Mouse (Mus musculus): ENCODE measurements around the gene Tekt1. TPM values are rescaled to one million over a fixed set of nuclear protein-coding genes. Genes with fewer than 3 reads are reported as not detected.

Tekt1 gene
- polyA plus RNA-seq (2015; fragmentation: Nextera tagmentation; extraction: Ambion mirVana) = 0.18 and 0.59 TPM in 2 replicates

- 33% methylated on average over 10 of the region's 10 CpGs for WGBS
- no peak for ATAC-seq (ENCODE audit: insufficient read depth, low FRiP score)
- no peaks in the 10 kb centered on the region for H3K9me3 ChIP-seq (replicated peaks; ENCODE audit: control insufficient read depth, low read length)
Observed at GRCm38 (mm10) chr11:72362347-72362741, at the start of gene Tekt1. Gene Tekt1, minus strand, starts transcription at chr11:72362442.

GRCm38 (mm10) chr11:72411945-72412344 lies 49.7 kb upstream of the Tekt1 start:
- Histone ChIP-seq H3K27ac (ENCODE audit: low read length) (0 out of 2 replicates have a peak overlapping the region, but pooled peaks have one; percentile 2), H3K4me1 (ENCODE audit: control insufficient read depth, insufficient read depth, low read length) (peaks cover 44% of the 10 kb centered on the region), H3K4me2 (ENCODE audit: low read depth, low read length) (peak overlapping the region; percentile 95), H3K4me3 (replicated peaks; ENCODE audit: low read length) (peak overlapping the region; percentile 82), H3K36me3 (ENCODE audit: control insufficient read depth, insufficient read depth, low read length) (no peaks in the 10 kb centered on the region), H3K9ac (ENCODE audit: low read length) (peak overlapping the region; percentile 84), H3K9me3 (replicated peaks; ENCODE audit: control insufficient read depth, low read length) (no peaks in the 10 kb centered on the region), H3K27me3 (ENCODE audit: control insufficient read depth, insufficient read depth, low read length) (no peaks in the 10 kb centered on the region)
- ATAC-seq (ENCODE audit: insufficient read depth, low FRiP score) = 0 out of 2 replicates have a peak, but pooled peaks have one; percentile 0
- 17% methylated on average over 9 of the region's 9 CpGs for WGBS

More at GRCm38 (mm10) chr11:72362347-72362741, at the start of gene Tekt1:
- H3K4me1 ChIP-seq (ENCODE audit: control insufficient read depth, insufficient read depth, low read length) = 0 out of 2 replicates have a peak, but pooled peaks cover 3% of the 10 kb centered on the region
- peak within 1 kb of the TSS; percentile 53 for H3K4me3 ChIP-seq (replicated peaks; ENCODE audit: low read length)
- H3K27ac ChIP-seq (ENCODE audit: low read length) = no peak within 1 kb of the TSS
- peak within 1 kb of the TSS; percentile 95 for H3K4me2 ChIP-seq (ENCODE audit: low read depth, low read length)
- H3K36me3 ChIP-seq (ENCODE audit: control insufficient read depth, insufficient read depth, low read length) = no peaks in the 10 kb centered on the region
- H3K27me3 ChIP-seq (ENCODE audit: control insufficient read depth, insufficient read depth, low read length) = no peaks in the 10 kb centered on the region
- H3K9ac ChIP-seq (ENCODE audit: low read length) = peak within 1 kb of the TSS; percentile 69

- H3K36me3 ChIP-seq (ENCODE audit: control insufficient read depth, insufficient read depth, low read length) = no peaks in the 10 kb centered on the region
- H3K9ac ChIP-seq (ENCODE audit: low read length) = peak within 1 kb of the TSS; percentile 84
- H3K4me1 ChIP-seq (ENCODE audit: control insufficient read depth, insufficient read depth, low read length) = peaks cover 49% of the 10 kb centered on the region
- H3K4me3 ChIP-seq (replicated peaks; ENCODE audit: low read length) = peak within 1 kb of the TSS; percentile 82
- H3K9me3 ChIP-seq (replicated peaks; ENCODE audit: control insufficient read depth, low read length) = no peaks in the 10 kb centered on the region
- H3K27ac ChIP-seq (ENCODE audit: low read length) = peak within 1 kb of the TSS; percentile 87
- peak; percentile 95 for ATAC-seq (ENCODE audit: insufficient read depth, low FRiP score)
- no peaks in the 10 kb centered on the region for H3K27me3 ChIP-seq (ENCODE audit: control insufficient read depth, insufficient read depth, low read length)
- peak within 1 kb of the TSS; percentile 95 for H3K4me2 ChIP-seq (ENCODE audit: low read depth, low read length)
- WGBS = under 1% methylated on average over 85 of the region's 86 CpGs
Observed at GRCm38 (mm10) chr11:72411093-72411921, 49.1 kb upstream of the Tekt1 start, which contains the start of gene Smtnl2. Gene Smtnl2, minus strand, starts transcription at chr11:72411713.

- peak overlapping the region; percentile 82 for H3K4me3 ChIP-seq (replicated peaks; ENCODE audit: low read length)
- H3K9ac ChIP-seq (ENCODE audit: low read length) = peak overlapping the region; percentile 84
- H3K9me3 ChIP-seq (replicated peaks; ENCODE audit: control insufficient read depth, low read length) = no peaks in the 10 kb centered on the region
- 3% methylated on average over 25 of the region's 25 CpGs for WGBS
- no peak for ATAC-seq (ENCODE audit: insufficient read depth, low FRiP score)
- no peaks in the 10 kb centered on the region for H3K27me3 ChIP-seq (ENCODE audit: control insufficient read depth, insufficient read depth, low read length)
- peak overlapping the region; percentile 87 for H3K27ac ChIP-seq (ENCODE audit: low read length)
- H3K4me2 ChIP-seq (ENCODE audit: low read depth, low read length) = peak overlapping the region; percentile 95
- peaks cover 54% of the 10 kb centered on the region for H3K4me1 ChIP-seq (ENCODE audit: control insufficient read depth, insufficient read depth, low read length)
- no peaks in the 10 kb centered on the region for H3K36me3 ChIP-seq (ENCODE audit: control insufficient read depth, insufficient read depth, low read length)
Observed at GRCm38 (mm10) chr11:72410521-72411092, 48.4 kb upstream of the Tekt1 start.

- no peaks in the 10 kb centered on the region for H3K27me3 ChIP-seq (ENCODE audit: control insufficient read depth, insufficient read depth, low read length)
Observed at GRCm38 (mm10) chr11:72409649-72410385, 47.6 kb upstream of the Tekt1 start.

GRCm38 (mm10) chr11:72408451-72409170 lies 46.4 kb upstream of the Tekt1 start:
- no peak for ATAC-seq (ENCODE audit: insufficient read depth, low FRiP score)
- Histone ChIP-seq H3K4me3 (replicated peaks; ENCODE audit: low read length) (peak overlapping the region; percentile 82), H3K9me3 (replicated peaks; ENCODE audit: control insufficient read depth, low read length) (no peaks in the 10 kb centered on the region), H3K9ac (ENCODE audit: low read length) (peak overlapping the region; percentile 24), H3K4me1 (ENCODE audit: control insufficient read depth, insufficient read depth, low read length) (peaks cover 55% of the 10 kb centered on the region), H3K4me2 (ENCODE audit: low read depth, low read length) (peak overlapping the region; percentile 95), H3K27ac (ENCODE audit: low read length) (no peak overlapping the region; the same call in 1 of the 2 replicates), H3K27me3 (ENCODE audit: control insufficient read depth, insufficient read depth, low read length) (no peaks in the 10 kb centered on the region), H3K36me3 (ENCODE audit: control insufficient read depth, insufficient read depth, low read length) (no peaks in the 10 kb centered on the region)
- 41% methylated on average over 9 of the region's 9 CpGs for WGBS

More at GRCm38 (mm10) chr11:72409649-72410385, 47.6 kb upstream of the Tekt1 start:
- peak overlapping the region; percentile 84 for H3K9ac ChIP-seq (ENCODE audit: low read length)
- H3K4me2 ChIP-seq (ENCODE audit: low read depth, low read length) = peak overlapping the region; percentile 95
- WGBS = 62% methylated on average over 12 of the region's 12 CpGs
- H3K36me3 ChIP-seq (ENCODE audit: control insufficient read depth, insufficient read depth, low read length) = no peaks in the 10 kb centered on the region
- no peaks in the 10 kb centered on the region for H3K9me3 ChIP-seq (replicated peaks; ENCODE audit: control insufficient read depth, low read length)
- peak overlapping the region; percentile 82 for H3K4me3 ChIP-seq (replicated peaks; ENCODE audit: low read length)
- H3K4me1 ChIP-seq (ENCODE audit: control insufficient read depth, insufficient read depth, low read length) = peaks cover 55% of the 10 kb centered on the region
- 0 out of 2 replicates have a peak overlapping the region, but pooled peaks have one; percentile 5 for H3K27ac ChIP-seq (ENCODE audit: low read length)
- ATAC-seq (ENCODE audit: insufficient read depth, low FRiP score) = no peak

GRCm38 (mm10) chr11:72407574-72407973 lies 45.3 kb upstream of the Tekt1 start:
- ATAC-seq (ENCODE audit: insufficient read depth, low FRiP score) = no peak
- Histone ChIP-seq H3K4me3 (replicated peaks; ENCODE audit: low read length) (0 out of 2 replicates have a peak overlapping the region, but pooled peaks have one; percentile 5), H3K4me2 (ENCODE audit: low read depth, low read length) (peak overlapping the region; percentile 95), H3K27ac (ENCODE audit: low read length) (peak overlapping the region; percentile 71), H3K27me3 (ENCODE audit: control insufficient read depth, insufficient read depth, low read length) (no peaks in the 10 kb centered on the region), H3K36me3 (ENCODE audit: control insufficient read depth, insufficient read depth, low read length) (no peaks in the 10 kb centered on the region), H3K4me1 (ENCODE audit: control insufficient read depth, insufficient read depth, low read length) (peaks cover 52% of the 10 kb centered on the region), H3K9me3 (replicated peaks; ENCODE audit: control insufficient read depth, low read length) (no peaks in the 10 kb centered on the region), H3K9ac (ENCODE audit: low read length) (peak overlapping the region; percentile 56; the same call in 1 of the 2 replicates)
- WGBS = 17% methylated on average over 7 of the region's 7 CpGs

GRCm38 (mm10) chr11:72407081-72407480 lies 44.8 kb upstream of the Tekt1 start:
- ATAC-seq (ENCODE audit: insufficient read depth, low FRiP score) = no peak
- H3K4me3 ChIP-seq (replicated peaks; ENCODE audit: low read length) = no peak overlapping the region
- H3K4me2 ChIP-seq (ENCODE audit: low read depth, low read length) = peak overlapping the region; percentile 95
- H3K27me3 ChIP-seq (ENCODE audit: control insufficient read depth, insufficient read depth, low read length) = no peaks in the 10 kb centered on the region
- H3K9ac ChIP-seq (ENCODE audit: low read length) = peak overlapping the region; percentile 56
- H3K9me3 ChIP-seq (replicated peaks; ENCODE audit: control insufficient read depth, low read length) = no peaks in the 10 kb centered on the region
- peaks cover 50% of the 10 kb centered on the region for H3K4me1 ChIP-seq (ENCODE audit: control insufficient read depth, insufficient read depth, low read length)
- H3K27ac ChIP-seq (ENCODE audit: low read length) = peak overlapping the region; percentile 71
- H3K36me3 ChIP-seq (ENCODE audit: control insufficient read depth, insufficient read depth, low read length) = no peaks in the 10 kb centered on the region
- 23% methylated on average over 3 of the region's 3 CpGs for WGBS

All from stomach, embryonic 16.5 days (tissue).